Mouse (Mus musculus) heart, postnatal 4 days (tissue): ENCODE results near the gene Olfr323. TPM values are rescaled to one million over a fixed set of nuclear protein-coding genes. Genes with fewer than 3 reads are reported as not detected.

ENCODE experiments used
- DNase-seq: peaks from one replicate; pipeline ENCODE4 v3.0.0; 2021
- total RNA-seq, 2 experiments: library from RNA; stranded (reverse); gene quantifications; 2 replicates each; pipeline ENCODE4 v1.2.3; 2021

Olfr323 gene
- total RNA-seq, 2 experiments from 2014 or later: not detected

GRCm38 (mm10) chr11:58602800-58603560 lies 27.3 kb downstream of the Olfr323 start:
- no peak for DNase-seq

GRCm38 (mm10) chr11:58602062-58602461 lies 28.2 kb downstream of the Olfr323 start:
- no peak for DNase-seq

GRCm38 (mm10) chr11:58597837-58598236 lies 32.5 kb downstream of the Olfr323 start:
- no peak for DNase-seq

- no peak for DNase-seq
Measured at GRCm38 (mm10) chr11:58594814-58595213, 35.5 kb downstream of the Olfr323 start, which contains the start of gene Olfr324. Gene Olfr324 (plus strand): TSS chr11:58595114.

DNA sequence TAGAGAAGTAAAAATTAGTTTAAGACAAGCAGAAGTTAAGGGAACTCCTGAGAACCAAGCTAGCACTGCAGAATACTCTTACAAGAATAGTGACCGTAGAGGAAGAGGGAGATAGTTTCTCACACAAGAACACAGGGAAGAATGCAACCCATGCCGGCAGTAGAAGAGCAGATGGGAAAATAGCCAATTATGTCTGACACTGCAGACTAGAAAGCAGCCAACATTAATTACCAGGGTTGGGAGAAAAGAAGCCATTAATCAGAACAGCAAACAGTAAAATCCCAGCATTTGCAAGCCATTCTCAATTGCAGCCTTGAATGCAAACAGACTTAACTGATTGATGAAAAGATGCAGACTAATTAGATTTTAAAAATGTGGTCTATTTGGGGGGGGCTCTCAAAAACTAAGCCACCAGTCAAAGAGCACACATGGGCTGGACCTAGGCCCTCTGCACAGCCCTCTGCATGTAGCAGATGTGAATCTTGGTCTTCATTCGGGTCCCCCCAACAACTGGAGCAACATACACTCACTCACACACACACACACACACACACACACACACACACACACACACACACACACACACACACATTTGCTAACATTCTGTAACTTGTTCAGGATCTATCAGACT lies 41.6 kb downstream of the Olfr323 start:
- no peak for DNase-seq

DNA sequence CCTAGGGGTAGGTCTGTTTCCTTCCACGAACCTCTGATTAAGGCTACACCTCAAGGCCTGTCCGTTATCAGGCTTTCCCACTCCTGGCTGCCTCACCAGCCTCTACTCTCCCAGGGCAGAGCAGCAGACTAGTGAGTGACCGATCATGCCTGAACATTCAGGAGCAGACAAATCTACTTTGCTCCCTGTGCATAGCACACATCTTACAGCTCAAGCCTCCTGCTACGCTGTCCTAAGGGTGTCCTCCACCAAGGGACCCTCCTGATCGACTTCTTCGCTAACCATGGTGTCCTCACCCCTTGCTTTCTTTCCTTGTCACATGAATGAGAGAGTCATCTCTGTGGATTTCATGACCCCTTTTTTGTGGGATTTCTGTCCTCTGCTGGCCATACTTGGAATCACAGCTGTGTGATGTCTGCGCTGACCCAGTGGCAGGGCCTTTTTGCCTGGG lies 42.4 kb downstream of the Olfr323 start:
- DNase-seq: peak; percentile 71

DNA sequence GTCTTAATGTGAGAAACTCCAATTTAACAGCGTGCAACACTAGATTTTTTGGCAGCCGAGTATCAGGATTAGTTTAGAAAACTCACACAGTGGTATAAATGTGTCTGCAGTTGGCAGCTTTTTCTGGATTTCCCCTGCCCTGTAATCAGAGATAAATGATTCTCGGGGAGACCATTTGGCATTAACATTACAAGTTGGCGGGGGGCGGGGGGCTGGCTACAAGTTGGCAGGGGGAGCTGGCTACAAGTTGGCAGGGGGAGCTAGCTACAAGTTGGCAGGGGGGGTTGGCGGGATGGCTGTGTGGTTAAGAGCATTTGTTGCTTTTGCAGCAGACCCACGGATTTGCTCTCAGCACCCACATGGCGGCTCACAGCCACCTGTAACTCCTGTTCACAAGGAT lies 51.7 kb downstream of the Olfr323 start:
- DNase-seq: no peak

- no peak for DNase-seq
Measured at GRCm38 (mm10) chr11:58577430-58577829, 52.9 kb downstream of the Olfr323 start, which contains the start of gene Olfr325. Gene Olfr325 (plus strand): TSS chr11:58577730.

Other genes starting within 250 kb of the Olfr323 start
- not detected for gene 1810065E05Rik, start 209.4 kb downstream of the Olfr323 start, total RNA-seq
- gene Gm12253, start 197.9 kb downstream of the Olfr323 start, total RNA-seq: not detected
- not detected for gene Lypd9, start 177.6 kb downstream of the Olfr323 start, total RNA-seq
- not detected for gene Olfr30, start 168.2 kb downstream of the Olfr323 start, total RNA-seq
- gene Olfr332, start 137.9 kb downstream of the Olfr323 start, total RNA-seq: not detected
- not detected for gene Olfr331, start 127.9 kb downstream of the Olfr323 start, total RNA-seq
- gene Olfr330, start 95.7 kb downstream of the Olfr323 start, total RNA-seq: not detected
- gene Olfr329-ps, start 84.1 kb downstream of the Olfr323 start, total RNA-seq: not detected
- gene Olfr328, start 74.9 kb downstream of the Olfr323 start, total RNA-seq: under 1 TPM in 1 of 2 experiments, not detected in 1; 0.09 TPM
- not detected for gene Olfr224, start 59.9 kb downstream of the Olfr323 start, total RNA-seq
- gene Olfr325, start 52.8 kb downstream of the Olfr323 start, total RNA-seq: not detected
- not detected for gene Olfr324, start 35.4 kb downstream of the Olfr323 start, total RNA-seq
- not detected for gene 2210407C18Rik, start 14.4 kb downstream of the Olfr323 start, total RNA-seq
- gene Trim58, start 10.0 kb upstream of the Olfr323 start, total RNA-seq: under 1 TPM in 1 of 2 experiments, not detected in 1; 0.23 TPM
- not detected for gene Olfr322, start 28.3 kb upstream of the Olfr323 start, total RNA-seq
- gene Olfr320, start 50.6 kb upstream of the Olfr323 start, total RNA-seq: not detected
- not detected for gene Olfr319, start 68.7 kb upstream of the Olfr323 start, total RNA-seq
- gene Olfr318, start 93.5 kb upstream of the Olfr323 start, total RNA-seq: not detected
- gene Olfr317, start 108.7 kb upstream of the Olfr323 start, total RNA-seq: not detected
- not detected for gene Olfr316, start 122.2 kb upstream of the Olfr323 start, total RNA-seq
- not detected for gene Olfr315, start 142.7 kb upstream of the Olfr323 start, total RNA-seq
- not detected for gene Olfr314, start 152.5 kb upstream of the Olfr323 start, total RNA-seq
- not detected for gene Fam183b, start 171.5 kb upstream of the Olfr323 start, total RNA-seq
- gene Olfr313, start 184.5 kb upstream of the Olfr323 start, total RNA-seq: not detected
- gene Olfr312, start 198.7 kb upstream of the Olfr323 start, total RNA-seq: not detected
- gene Olfr311, start 208.8 kb upstream of the Olfr323 start, total RNA-seq: not detected
- 1 to 10 TPM; 2.3 to 2.7 TPM for gene Gm12258, start 216.7 kb upstream of the Olfr323 start, total RNA-seq
- gene 2810021J22Rik, start 236.7 kb upstream of the Olfr323 start, total RNA-seq: 1 to 10 TPM; 4.4 to 4.8 TPM